Mouse (Mus musculus): Measurements from ENCODE around the gene Dnajc13. TPM values are rescaled to one million over a fixed set of nuclear protein-coding genes. Genes with fewer than 3 reads are reported as not detected.

The Dnajc13 gene
- polyA plus RNA-seq, 1 experiment from 2014 or later = 23.1 TPM

Other genes with a start within 250 kb of the Dnajc13 start
- not detected in 2 replicates for gene Gm28305, start 222.3 kb downstream of the Dnajc13 start, polyA plus RNA-seq (2016; fragmentation: Nextera tagmentation; extraction: Ambion mirVana)
- 43.6 and 44.5 TPM in 2 replicates for gene Uba5, start 199.8 kb downstream of the Dnajc13 start, polyA plus RNA-seq (2016; fragmentation: Nextera tagmentation; extraction: Ambion mirVana)
- gene Acad11, start 199.6 kb downstream of the Dnajc13 start, polyA plus RNA-seq (2016; fragmentation: Nextera tagmentation; extraction: Ambion mirVana) = 10.1 and 10.4 TPM in 2 replicates
- 1.2 and 1.3 TPM in 2 replicates for gene Ackr4, start 136.0 kb downstream of the Dnajc13 start, polyA plus RNA-seq (2016; fragmentation: Nextera tagmentation; extraction: Ambion mirVana)
- gene Acpp, start 74.8 kb upstream of the Dnajc13 start, polyA plus RNA-seq (2016; fragmentation: Nextera tagmentation; extraction: Ambion mirVana) = 0.15 TPM in 1 of 2 replicates, not detected in the other